Mouse (Mus musculus) erythroblast, embryonic 14.5 days (primary cell): ENCODE results near the gene Morn4.

Experiments
- GATA1 ChIP-seq: IDR thresholded peaks from 2 replicates; pipeline ENCODE4 v1.6.1; 2012; ENCODE audit warnings: low read length, inconsistent platforms, mixed read lengths
- TAL1 ChIP-seq: IDR thresholded peaks from 3 replicates; pipeline ENCODE4 v1.6.1; 2012; ENCODE audit warnings: low read length, inconsistent platforms, mixed read lengths

- TF ChIP-seq GATA1, result no peak
- no peak for TF ChIP-seq TAL1
These were observed 30.3 kb downstream of the Morn4 start for GRCm38 (mm10) chr19:42055881-42056280.
